Mouse (Mus musculus): ENCODE results near the gene Itpr2.

DNA sequence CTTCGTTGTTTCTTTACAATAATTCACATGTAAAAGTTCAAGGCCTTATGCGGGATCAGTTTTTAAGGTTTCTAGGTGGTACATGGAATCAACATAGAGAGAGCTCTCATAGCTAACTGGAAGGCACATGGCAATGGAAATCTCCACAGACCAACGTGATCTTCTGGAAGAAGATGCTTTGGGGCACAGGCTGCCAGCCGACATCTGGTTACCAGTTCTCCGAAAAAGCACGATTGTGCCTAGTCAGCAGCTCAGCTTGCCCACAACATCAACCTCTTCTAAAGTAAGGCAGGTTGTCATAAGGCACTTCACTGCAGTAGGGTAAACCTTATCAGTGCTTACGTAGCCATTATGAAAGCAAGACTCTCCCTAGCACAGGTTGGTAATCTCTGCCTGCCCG, 175.4 kb downstream of the Itpr2 start:
- TF ChIP-seq CTCF (IDR thresholded peaks at IDR 0.05; ENCODE audit: low read depth, low read length) (no peak), POLR2A (IDR thresholded peaks at IDR 0.05; ENCODE audit: insufficient read depth, low read length) (no peak)
